Mouse (Mus musculus): Measurements from ENCODE around the gene 8030474K03Rik. TPM values are rescaled to one million over a fixed set of nuclear protein-coding genes. Genes with fewer than 3 reads are reported as not detected.
"Not testable (repeated sequence)": the region's sequence is repeated elsewhere in the genome, so short reads cannot be mapped to it uniquely, and the experiment has no call there.

8030474K03Rik gene
- not detected in 2 replicates for total RNA-seq (2021)
- long read RNA-seq, result 0 reads

DNA sequence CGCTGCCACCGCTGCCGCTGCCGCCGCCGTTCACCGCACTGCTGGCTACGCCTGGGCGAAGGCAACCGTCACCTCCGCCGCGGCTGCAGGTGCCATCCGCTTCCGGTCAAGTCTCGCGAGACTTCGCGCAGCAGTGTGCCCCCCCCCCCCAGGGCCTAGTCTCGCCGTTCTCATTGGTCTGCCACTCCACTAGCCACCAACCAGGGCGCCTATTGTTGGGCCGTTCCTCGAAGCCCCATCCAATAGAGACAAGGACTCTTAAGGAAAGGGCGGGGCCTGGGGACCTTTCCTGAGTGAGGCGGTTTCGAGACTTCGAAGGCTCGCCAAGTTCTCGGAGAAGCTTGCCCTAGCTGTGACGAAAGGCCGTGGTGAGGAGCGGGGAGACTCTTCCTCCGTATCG lies at the start of gene 8030474K03Rik, which contains the start of gene Gm4779:
8030474K03Rik (plus strand) TSS at position 315 of the 400 bp plus-strand sequence.
Gm4779 (minus strand) TSS at position 82 of the 400 bp plus-strand sequence.
- no peak for DNase-seq

DNA sequence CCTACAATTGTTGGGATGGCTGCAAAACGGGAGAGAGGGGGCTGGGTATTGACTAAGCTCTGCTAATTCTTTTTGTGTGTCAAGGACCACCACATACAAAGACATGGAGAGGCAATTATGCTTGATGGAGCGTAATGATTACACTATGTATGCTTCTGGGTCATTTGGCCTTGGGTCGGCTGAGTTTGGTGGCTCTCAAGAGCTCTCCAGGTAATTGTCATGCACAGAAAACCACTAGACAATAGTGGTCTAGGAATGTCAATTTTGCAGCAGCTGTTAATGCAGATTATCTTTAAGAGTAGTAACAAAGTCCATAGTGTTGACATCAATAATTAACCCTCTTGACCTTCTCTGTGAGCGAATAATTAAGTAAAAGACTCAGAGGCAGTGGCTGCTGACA lies 44.3 kb upstream of the 8030474K03Rik start:
- DNase-seq, result no peak

DNA sequence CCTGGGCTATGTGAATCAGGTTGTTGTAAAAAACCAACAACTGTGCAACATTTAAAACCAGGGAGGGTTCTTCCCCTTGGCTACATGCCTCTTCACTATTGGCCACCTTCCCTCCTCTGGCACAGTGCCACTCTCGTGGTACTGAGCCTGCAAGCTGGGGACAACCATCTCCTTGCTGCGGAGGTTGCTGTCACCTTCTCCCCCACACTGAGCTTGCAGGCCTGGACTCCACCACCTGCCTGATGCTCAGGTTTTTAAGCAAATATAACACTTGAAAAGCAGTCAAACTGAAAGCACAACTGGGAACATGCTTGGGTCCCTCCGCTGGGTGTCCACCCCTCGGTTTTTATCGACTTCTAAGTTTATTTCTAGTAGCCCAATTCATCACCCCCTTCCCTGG lies 40.0 kb upstream of the 8030474K03Rik start:
- DNase-seq, result peak; percentile 21

DNA sequence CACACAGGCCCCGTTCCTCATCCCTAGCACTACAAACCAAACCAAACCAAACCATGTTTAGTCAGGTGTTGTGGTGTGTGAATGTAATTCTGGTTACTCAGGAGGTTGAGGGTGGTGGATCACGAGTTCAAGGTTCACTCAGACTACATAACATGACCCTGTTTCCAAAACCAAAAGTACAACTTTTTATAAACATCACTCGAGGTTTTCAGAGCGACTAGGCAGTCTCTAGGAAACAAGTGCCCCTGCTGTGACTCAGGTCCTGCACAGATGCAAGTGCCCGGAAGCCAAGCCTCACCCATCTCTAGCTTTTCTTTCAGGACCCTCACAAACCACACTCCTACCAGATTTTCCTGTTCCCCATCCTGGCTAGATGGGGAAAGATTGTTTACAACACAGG lies 29.8 kb upstream of the 8030474K03Rik start:
- DNase-seq, result no peak

DNA sequence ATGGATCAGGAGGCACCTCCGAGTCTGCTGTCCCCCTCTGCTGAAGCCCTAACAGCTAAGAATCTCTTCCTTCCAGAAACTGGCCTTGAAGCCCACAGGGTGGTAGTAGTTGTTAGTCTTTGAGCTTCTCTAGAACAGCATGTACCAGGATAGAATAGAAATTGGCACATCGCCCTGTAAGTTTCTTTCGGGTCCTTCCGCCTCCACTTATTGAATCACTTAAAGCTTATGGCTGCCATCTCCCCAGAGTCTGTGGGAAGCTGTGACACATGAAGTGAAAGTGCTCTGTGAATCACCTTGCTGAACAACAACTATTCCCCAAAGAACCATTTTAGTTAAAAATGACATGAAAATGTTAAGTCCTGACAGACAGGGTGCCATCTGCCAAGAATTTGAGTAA lies 29.3 kb upstream of the 8030474K03Rik start:
- DNase-seq, result no peak

DNA sequence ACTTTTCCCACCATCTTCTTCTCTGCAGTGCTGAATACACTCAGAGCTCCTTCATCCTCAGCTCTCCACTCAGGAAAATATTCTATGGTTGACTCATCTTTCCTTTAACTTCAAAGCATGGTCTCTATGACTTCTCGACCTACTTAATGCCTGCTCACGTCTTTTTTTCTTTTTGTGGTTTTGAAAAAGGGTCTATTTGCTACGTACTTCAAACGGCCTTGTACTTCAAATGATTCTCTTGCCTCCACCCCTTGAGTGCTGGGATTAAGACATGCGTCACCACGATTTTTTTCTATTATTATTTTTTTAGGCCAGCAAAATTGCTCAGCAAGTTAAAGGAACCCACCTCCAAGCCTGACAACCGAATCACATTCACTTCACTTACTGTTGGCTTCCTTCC lies 27.2 kb upstream of the 8030474K03Rik start:
- DNase-seq, result no peak

DNA sequence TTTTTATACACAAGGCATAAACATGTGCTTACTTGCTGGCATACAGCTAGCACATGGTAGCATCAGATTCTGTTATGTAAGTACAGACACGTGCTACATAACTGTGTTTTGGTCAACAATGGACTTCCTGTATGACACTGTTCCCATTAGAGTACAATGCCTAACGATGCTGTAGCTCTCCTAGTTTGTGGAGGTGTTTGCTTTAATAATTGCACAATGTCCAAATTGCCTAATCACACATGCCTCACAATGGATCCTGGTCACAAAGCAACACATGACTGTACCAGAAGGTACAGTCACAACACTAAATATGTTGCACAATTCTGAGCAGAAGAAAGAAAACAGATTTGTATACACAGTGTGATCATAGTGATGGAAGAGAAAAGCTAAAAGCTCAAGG lies 25.0 kb upstream of the 8030474K03Rik start:
- no peak for DNase-seq

DNA sequence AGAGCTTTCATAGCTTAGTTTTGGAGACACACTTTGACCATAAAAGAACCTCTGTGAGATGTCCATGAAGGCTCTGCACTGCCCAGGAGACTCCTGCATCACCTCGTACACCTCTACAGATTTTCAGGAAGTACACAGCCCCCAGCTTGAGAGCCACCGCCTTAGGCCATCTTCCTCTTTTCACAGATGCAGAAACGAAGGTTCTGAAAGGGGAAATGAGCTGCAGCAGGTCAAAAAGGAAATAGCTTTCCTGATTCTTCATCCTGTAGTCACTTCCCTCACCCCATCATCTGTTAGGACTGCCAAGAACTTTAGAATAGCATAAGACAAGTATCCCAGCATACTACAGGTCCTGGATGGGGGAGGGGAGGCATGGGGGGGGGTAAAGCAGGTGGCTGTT lies 24.1 kb upstream of the 8030474K03Rik start:
- DNase-seq, result no peak

DNA sequence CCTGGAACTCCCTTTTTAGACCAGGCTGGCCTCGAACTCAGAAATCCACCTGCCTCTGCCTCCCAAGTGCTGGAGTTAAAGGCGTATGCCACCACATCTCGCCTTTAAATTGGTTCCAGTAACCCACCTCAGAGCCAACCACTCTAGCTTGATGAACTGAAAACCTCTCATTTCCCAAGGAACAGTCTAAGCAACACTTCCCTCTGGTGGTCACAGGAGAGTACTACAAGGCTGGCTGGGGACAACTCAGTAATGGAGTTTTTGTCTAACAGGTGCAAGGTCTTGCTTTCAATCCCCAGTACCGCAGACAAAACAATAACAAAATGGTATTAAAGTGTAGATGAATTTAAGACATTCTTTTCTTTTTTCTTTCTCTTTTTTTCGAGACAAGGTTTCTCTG lies 22.4 kb upstream of the 8030474K03Rik start:
- DNase-seq, result peak; percentile 37

DNA sequence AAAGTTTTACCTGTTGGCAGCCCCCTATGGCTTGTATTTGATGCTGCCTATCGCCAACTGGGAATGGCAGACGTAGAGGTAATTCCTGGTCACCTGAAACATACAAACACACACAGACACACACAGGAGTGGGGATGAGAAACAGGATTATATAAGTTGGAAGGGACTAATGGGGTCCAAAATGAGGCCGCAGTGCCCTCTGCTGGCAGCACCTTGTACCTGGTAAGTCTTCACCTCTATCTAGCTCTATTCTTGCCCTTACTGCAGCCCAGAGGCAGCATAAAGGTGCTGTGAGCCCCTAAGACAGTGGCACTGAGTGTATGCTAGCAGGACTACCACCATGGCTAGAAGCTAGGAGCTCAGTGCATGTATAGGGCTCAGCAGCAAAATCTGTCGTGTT lies 2.9 kb upstream of the 8030474K03Rik start:
- peak; percentile 51 for DNase-seq

DNA sequence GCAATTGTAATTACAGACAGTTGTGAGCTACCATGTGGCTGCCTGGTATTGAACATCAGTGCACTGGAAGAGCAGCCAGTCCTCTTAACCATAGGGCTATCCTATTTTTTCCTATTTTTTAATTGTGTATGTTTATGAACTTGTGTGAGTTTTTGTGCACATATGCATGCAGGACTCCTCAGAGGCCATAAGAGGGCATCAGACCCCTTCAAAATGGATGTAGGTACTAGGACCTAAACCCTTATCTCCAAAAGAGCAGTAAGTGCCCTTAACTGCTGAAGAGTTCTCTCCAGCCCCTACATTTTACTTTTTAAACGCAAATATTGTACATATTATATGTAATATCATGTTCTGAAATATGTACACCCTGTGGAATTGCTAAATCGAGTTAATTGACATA lies 11.1 kb downstream of the 8030474K03Rik start:
- no peak for DNase-seq

DNA sequence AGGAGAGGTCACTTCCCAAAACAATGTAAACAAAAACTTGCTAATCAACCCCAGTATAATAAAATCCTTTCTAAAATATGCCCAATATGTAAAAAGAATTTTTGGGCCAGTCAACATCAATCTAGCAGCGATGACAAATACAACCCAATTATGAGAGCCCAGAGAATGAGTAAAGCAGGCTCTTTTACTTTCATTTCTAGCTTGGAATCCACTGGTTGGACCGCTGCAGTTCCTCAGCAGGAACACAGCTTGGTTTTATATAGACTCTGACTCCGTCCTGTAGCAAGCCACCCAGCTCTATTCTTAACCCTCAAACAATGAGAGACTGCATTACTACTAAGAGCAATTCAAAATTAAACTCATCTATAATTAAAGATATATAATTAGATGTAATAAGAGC lies 17.3 kb downstream of the 8030474K03Rik start:
- DNase-seq, result no peak

DNA sequence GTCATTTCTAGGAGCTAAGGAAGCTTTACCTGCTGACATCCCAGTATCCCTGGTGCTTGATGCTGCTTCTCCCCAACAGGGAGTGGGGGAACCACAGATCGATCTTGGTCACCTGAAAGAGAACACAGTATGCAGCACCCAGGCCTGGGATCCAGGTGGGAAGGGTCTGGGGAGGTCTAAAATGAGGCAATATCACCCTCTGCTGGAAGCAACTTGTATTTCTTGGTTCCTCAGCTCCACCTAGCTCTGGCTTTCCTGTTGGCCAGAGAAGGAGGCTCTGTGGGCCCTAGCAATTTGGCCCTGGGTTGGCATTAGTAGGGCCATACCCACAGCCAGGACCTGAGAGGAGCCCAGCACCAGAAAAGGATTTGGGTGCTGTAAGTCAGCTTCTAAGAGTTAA lies 24.7 kb downstream of the 8030474K03Rik start:
- no peak for DNase-seq

DNA sequence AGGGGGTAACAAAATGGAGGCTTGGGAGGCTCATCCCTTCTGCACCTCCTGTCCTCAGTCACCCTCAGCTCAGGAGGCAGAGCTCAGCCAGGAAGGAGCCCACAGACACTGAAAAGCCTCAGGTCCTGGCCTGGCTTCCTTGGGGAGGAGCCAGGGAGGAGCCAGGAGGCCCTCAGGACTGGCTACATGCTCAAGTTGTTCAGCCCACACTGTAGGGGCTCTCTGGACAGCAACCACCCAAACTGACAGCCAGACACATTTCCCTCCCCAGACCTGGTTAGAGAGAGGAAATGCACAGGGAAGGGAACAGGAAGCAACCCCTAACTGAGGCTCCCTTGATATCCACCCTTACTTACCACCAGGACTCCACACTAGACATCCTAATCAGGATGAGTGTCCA lies 25.5 kb downstream of the 8030474K03Rik start:
- not testable (repeated sequence) for DNase-seq

DNA sequence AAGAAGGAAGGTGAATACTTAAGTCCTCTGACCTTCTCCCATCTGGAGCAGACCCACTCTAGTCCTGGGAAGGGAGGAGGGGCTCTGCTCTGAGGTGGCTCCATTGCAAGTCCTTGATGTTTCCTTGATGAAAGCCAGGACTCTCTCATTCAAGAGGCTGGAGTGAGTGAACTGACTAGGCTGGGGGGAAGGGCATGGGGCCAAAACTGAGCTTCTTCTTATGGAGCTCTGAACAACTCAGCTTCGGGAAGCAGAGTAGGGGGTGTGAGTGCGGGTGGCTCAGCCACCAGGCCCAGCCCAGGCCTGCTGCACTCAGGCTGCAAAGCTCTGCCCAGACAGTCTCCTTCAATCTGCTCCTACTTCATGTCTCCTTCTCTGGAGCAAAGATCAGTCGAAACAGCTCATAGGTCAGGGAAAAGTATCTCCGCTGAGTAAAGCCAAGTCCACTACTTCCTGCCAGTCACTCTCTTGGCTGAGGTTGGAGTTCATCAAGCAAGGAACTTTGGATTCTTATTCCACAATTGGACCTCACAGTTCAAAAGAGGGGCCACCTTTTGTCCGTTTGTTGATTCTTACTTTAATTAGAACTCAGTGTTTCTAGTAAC lies 52.8 kb downstream of the 8030474K03Rik start:
- DNase-seq, result no peak

Other genes starting within 250 kb of the 8030474K03Rik start
- 261 and 328 TPM in 2 replicates for gene Ogt, start 154.6 kb upstream of the 8030474K03Rik start, total RNA-seq (2021)
- gene Cxcr3, start 60.4 kb upstream of the 8030474K03Rik start, total RNA-seq (2021), result not detected in 2 replicates
- gene Gm4779, start 233 bp upstream of the 8030474K03Rik start, total RNA-seq (2021), result not detected in 2 replicates
- 6.2 and 6.9 TPM in 2 replicates for gene Nhsl2, start 54.7 kb downstream of the 8030474K03Rik start, total RNA-seq (2021)

Measured in adrenal gland, postnatal 25 days (tissue).